Mouse (Mus musculus) T-helper 2 cell (primary cell): ENCODE data around the gene Gm20806.
"Not testable (repeated sequence)": the region's sequence is repeated elsewhere in the genome, so short reads cannot be mapped to it uniquely, and the experiment has no call there.

ENCODE experiments used
- in situ Hi-C: fragments of 300-600 bp; cut with MboI, MseI; formaldehyde crosslinking; loops from one replicate; pipeline ENCODE4 v1.15.1; 2025; ENCODE audit warnings: high pct_unique_total_duplicates

Gm20806 gene

GRCm38 (mm10) chrY:78837956-78838355 lies at the start of gene Gm20806:
TSS of gene Gm20806 (minus strand) at chrY:78838056.
- in situ Hi-C loops = not testable (repeated sequence)
